Mouse (Mus musculus): ENCODE measurements around the gene Ccdc40.
"Not testable (repeated sequence)": the region's sequence is repeated elsewhere in the genome, so short reads cannot be mapped to it uniquely, and the experiment has no call there.

The Ccdc40 gene

GRCm38 (mm10) chr11:119287207-119287992, 59.0 kb downstream of the Ccdc40 start:
- DNase-seq = no peak

- not testable (repeated sequence) for DNase-seq
These were observed 64.5 kb downstream of the Ccdc40 start for GRCm38 (mm10) chr11:119292861-119293260.

GRCm38 (mm10) chr11:119297996-119298395, 69.6 kb downstream of the Ccdc40 start:
- DNase-seq = no peak

- no peak for DNase-seq
These were observed 70.5 kb downstream of the Ccdc40 start for GRCm38 (mm10) chr11:119298917-119299316.

- DNase-seq = peak; percentile 98
These were observed 71.2 kb downstream of the Ccdc40 start, which contains the start of gene Eif4a3 for GRCm38 (mm10) chr11:119299391-119300245. TSS of gene Eif4a3 (minus strand) at chr11:119300089.

- DNase-seq = no peak
These were observed 72.0 kb downstream of the Ccdc40 start for GRCm38 (mm10) chr11:119300246-119300935.

GRCm38 (mm10) chr11:119300986-119301385, 72.6 kb downstream of the Ccdc40 start:
- no peak for DNase-seq

GRCm38 (mm10) chr11:119304904-119305712, 76.7 kb downstream of the Ccdc40 start:
- DNase-seq = peak; percentile 57

- DNase-seq = no peak
These were observed 78.6 kb downstream of the Ccdc40 start for GRCm38 (mm10) chr11:119306762-119307657.

GRCm38 (mm10) chr11:119307658-119307867, 79.2 kb downstream of the Ccdc40 start, which contains the start of gene Card14:
TSS of gene Card14 (plus strand) at chr11:119307768.
- DNase-seq = no peak

- no peak for DNase-seq
These were observed 79.5 kb downstream of the Ccdc40 start for GRCm38 (mm10) chr11:119307916-119308315.

- DNase-seq = no peak
These were observed 82.2 kb downstream of the Ccdc40 start for GRCm38 (mm10) chr11:119310621-119311020.

GRCm38 (mm10) chr11:119314252-119314936, 86.0 kb downstream of the Ccdc40 start:
- peak; percentile 67 for DNase-seq
